Mouse (Mus musculus): Measurements from ENCODE around the gene U2af1l4. TPM values are rescaled to one million over a fixed set of nuclear protein-coding genes. Genes with fewer than 3 reads are reported as not detected.
A peak's percentile ranks its signal among the peaks of the same experiment; 100 is the strongest.

The U2af1l4 gene
- 10 to 100 TPM; 70.5 to 72.7 TPM for total RNA-seq (2021)

DNA sequence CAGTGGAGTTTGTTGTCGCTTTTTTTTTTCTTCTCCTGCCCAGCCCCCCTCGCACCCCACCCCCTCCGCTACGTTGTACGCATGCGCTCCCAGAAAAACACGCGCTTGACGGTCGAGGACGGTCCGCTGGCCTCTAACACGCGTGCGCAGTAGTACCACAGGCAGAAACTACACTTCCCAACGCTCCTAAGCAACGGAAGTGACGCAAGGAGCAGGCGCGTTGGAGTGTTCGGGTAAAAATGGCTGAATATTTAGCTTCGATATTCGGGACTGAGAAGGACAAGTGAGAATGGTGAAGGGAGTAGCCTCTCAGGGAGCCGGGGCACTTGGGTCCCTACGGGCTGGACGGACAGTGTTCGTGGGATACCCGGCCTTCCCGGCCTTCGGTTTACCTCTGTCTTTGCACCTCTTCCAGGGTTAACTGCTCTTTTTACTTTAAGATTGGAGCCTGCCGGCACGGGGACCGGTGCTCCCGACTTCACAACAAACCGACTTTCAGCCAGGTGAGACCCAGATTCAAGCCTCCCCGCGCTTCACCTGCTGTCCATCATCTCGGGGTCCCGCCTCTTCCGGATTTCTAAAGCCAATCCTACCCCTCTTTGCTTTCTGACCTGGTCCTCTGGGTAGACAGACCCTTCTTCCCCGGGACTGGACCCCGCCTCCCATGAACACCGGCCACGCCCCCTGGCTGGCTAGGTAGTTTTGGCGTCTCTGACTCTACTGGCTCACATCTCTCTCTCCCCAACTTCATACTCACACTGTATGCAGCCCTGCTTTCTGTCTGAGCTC is at the start of gene U2af1l4, which contains the start of the genes Gm49396 and Psenen:
U2af1l4 (plus strand) TSS at position 185 of the 789 bp plus-strand sequence.
Gm49396 (plus strand) TSS at position 228 of the 789 bp plus-strand sequence.
Psenen (minus strand) TSS at position 511 of the 789 bp plus-strand sequence.
- DNase-seq = peak; percentile 97

DNA sequence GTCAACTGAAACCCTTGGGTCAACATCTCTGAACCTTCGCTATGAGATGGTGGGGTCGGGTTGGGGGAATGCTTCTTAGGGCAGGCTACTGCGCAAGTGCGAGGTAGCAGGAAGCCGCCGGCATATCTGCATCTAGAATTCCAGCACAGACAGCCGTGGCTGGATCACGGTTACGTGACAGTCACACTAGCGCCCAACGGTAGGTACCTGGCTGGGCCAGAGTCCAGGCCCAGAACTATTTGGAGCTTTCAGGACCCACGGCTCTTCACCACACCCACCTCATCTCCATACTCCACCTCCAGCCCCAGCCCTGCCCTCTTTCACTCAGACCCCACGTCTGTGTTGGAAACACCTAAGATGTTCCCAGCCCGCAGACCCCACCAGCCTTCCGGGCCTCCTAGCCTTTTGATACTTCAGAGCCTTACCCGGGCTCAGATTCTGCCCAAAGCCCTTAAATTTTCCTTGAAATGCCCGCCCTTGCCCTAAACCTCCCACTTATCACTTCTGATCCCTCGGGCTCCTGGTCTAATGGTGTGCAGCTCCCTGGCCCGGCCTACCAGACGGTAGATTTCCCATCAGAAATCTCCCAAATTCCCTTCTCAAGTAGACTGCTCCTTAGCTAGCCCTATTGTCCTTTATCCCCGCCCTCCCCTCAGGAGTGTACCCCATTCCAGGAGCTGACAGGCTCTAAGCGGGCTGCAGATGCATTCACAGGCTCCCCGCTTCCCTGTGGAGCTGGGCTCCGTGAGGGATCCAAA is 47.9 kb upstream of the U2af1l4 start:
- DNase-seq = no peak

DNA sequence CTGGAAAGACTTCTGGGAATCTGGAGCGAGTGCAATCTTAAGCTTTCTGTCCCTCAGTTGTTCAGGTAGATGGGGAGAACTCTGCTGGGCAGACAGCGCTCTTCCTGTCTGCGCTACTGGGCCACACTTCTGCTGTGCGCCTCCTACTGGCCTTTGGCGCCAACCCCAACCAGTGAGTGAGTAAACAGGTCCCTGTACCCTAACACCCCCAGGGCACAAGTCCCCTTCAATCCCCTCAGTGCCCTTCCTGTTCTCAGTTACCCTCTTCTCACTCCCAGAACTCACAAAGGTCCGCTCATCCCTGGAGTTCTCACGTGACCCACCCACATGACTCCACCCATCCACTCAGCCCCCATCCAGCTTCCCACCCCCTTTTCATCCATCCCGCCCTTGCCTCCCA is 44.8 kb upstream of the U2af1l4 start:
- DNase-seq = no peak

DNA sequence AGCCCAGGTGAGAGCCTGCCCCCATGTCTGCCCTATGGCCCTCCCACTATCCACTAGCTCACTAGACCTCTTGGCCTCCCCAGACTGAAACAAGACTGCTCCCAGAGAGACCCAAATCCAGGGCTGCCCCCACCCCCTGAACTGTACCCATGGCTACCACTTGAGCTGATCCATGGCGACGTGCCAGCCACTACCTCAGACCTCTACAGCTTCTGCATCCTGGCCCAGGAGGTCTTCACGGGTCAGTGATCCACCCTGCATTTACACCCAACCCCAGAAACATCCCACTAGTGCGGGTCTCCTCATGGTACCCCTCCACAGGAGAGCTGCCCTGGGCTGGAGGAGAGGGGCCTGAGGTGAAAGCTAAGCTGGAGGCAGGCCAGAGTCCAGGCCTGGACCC is 42.7 kb upstream of the U2af1l4 start:
- no peak for DNase-seq

DNA sequence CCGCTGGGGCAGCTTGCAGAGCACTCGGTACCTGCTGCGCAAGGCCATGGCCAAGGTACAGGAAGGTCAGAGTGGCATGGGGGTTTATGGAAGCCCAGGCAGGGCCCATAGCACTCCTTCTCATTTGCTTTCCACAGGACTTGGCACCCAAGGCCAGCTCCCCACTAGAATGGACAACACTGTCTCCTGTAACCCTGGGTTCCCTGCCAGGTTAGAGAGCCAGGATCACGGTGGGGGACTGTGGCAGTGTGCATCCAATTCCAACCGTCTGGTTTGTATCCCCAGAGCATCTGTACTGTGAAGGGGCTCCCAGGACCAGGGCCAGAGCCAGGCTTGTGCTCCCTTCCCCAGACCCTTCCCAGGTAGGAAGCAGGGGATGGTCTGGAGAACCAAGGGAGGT is 42.2 kb upstream of the U2af1l4 start:
- DNase-seq = no peak

DNA sequence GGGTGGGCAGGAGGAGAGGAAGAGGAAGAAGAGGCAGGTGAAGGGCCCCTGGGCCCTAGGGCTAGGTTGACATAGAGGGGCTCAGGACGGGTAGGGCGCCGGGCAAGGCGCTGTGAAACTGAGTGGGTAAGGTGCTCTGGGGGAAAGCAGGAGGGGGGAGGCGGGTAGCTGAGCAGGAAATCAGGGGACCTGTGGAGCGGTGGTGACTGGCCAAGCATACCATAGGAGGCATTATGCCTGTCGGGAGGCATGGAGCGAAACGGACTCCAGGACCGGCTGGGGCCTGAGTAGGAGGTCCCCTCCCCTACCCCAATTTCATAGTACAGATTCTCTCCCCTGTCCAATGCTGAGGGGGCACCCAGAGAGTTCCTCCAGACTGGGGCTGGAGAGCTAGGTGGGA is 40.2 kb upstream of the U2af1l4 start:
- DNase-seq = no peak

DNA sequence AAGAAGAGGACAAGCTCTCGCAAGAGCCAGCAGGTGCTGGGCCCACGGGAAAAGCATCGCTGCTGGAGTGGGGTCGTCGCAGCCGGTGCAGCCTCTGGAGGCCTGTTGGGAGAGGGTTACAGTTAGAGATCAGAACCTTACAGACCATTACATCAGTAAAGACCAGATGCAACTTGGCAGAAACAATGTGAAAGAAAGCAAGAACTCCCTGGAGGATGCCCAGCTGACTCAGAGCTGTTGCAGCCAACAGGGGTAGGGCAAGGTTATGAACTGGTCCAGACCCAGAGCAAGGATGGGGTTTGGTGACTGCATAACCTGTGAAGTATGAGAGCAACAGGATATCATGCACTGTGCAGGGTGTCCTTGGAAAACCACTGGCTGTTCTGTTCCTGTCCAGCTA is 38.6 kb upstream of the U2af1l4 start:
- DNase-seq = no peak

DNA sequence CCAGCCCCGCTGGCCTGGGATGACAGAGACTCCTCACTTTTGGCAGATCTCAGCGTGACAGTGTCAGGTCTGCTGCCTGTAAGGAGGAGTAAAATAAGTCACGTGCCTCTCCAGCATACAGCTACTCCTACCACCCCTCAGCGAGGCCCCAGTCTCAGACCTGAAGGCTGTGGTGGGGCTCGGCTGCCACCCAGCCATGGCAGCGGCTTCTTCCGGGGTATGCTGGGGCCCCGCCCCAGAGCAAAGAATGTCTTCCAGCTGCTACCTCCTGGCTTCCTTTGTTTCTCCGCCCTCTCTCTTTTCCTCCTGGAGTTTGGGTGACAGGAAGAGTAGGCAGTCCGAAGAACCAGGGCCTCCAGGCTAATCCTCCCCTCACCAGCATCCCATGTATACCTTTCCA is 37.1 kb upstream of the U2af1l4 start:
- no peak for DNase-seq

DNA sequence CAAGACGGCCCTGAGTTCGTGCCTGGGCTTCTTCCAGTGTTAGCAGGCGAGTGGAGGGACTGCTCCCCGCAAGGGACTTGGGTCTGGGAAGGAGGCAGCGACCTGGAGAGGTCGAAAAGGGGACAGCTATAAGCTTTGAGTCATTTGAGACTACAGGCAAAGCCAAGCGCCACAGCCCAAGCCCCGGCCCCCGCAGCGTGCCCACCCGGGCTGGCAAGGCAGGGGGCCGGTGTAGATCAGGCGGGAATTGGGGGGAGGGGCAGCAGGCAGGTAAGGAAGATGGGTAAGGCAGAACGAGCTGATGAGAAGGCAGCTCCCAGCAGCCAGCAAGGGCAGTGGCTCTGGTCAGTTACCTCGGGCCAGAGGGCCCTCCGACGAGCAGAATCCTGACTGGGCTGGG is 36.7 kb upstream of the U2af1l4 start:
- DNase-seq = no peak

DNA sequence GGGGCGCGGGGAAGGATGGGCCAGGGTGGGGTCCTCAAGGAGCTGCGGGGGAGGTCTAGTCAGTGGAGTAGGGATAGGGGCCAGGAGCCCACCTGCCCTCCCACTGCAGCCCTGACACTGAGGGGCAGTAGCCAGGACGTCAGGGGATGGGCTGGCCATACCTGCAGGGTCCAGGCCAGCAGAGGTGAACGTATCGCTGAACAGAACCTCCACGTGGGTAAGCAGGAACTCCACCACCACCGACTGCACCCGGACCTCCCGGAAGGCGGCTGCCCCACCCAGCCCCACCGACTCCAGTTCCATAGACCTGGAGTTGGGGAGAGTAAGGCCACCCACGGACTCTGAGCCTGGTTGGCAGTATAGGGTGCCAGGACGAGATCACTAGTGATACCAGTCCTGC is 36.1 kb upstream of the U2af1l4 start:
- DNase-seq = no peak

DNA sequence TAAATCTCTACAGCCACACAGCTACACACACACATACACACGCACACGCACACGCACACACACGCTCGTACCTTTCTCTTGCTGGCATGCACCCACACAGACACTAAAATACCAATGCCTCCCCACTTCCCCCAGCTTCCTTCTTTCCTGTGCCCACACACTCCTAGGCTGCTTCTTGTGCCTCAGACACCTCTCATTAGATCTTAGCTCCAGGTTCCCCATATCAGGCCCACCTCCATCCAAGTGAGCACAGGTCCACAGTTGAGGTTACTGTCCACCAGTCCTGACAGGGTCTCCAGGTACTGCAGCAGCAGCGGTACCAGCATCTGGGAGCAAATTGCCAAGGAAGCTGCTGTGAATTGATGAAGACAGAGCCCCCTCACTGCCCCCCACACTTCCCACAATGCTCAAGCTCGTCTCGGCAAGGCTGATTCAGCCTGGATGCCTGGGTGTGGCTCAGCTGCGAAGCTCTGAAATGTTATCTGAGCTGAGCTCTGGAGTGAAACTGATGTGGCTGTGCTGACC is 31.7 kb upstream of the U2af1l4 start:
- DNase-seq = no peak

DNA sequence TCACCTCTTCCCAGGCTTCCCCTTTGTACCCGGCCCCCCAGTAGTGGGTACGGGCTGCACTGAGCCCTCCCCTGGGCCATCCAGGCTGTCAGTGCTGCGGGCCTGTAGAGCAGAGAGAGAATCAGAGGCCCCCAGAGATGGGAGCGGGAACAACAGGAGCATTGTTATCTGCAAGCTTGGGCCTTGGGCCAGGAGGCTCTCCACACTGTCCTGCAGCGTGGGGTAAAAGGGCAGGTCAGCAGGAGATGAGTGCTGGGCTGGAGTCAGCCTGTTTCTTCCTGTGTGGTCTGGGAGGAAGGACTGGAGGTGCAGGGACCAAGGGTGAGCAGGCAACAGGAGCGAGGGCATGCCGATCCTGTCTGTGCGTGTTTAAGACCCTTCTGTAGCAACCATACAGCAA is 30.2 kb upstream of the U2af1l4 start:
- DNase-seq = peak; percentile 70

DNA sequence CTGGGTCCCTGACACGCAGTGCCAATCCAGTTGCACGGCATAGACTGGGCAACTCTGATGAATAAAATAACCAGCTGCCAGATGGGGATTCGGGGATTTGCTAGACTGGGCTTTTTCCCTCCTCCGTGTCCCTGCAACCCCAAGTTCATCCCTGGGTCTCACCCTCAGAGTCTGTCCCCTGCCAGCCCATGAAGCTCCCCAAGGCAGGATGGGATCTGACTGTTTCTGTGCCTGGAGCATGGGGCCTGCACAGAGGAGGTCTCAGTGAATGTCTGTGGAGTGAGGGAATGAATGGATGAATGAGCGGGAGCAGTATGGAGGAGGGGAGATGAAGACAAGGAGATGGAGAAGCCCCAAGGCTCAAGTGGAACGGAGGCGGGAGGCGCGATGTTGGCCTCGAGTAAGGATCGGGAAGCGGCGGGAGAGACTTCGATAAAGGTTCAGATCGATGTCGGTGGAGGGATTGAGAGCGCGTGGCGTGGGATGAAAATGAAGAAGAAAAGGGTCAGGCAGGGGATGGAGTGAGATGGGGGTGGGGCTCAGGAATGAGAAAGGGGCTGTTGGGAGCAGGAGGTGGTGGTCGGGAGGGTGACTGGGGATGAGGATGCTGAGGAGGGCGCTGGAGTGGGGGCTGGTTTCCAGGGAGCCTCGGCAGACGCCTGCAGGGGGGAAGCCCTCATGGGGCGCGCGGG is 29.0 kb upstream of the U2af1l4 start:
- DNase-seq = no peak

DNA sequence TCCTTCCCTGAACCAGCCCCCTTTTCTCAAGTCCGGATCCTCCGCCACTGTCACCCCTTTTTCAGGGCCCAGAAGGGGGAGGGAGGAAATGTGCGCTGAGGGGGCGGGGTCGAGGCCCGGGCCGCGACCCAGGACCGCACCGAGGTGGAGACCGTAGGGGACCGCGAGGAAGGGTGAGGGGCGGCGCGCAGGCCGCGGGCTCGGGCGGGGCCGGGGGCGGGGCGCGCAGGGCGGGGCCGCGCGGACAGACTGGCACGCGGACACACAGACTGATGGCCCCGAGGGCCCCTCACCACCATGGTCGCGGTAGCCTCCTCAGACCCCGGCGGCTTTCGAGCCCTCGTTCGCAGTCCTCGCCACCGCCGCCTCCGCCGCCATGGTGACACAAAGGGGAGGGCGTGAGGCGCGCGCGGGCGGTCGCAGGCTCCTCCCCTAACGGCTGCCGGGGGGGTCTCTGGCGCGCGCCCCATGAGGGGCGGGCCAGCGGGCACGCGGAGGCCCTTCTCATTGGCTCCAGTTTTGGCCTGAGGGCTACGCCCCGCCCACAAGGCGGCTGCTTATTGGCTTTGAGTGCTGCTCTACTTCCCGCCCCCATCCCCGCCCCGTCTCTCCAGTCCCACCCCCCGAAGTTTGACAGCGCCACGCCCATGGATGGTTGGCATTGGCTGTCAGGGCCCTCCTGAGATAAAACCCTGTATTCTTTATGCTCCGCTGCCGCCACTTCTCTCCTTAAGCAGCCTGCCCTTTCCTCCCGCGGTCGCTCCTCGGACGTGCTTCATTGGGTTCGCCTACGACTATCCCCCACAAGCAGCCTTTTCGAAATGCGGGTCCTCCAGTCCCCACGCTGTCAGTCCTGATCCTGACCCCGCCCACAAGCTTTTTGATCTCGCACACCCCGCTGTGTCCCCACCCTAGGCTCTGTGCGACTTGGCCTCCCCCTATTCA is 28.2 kb upstream of the U2af1l4 start, which contains the start of gene Arhgap33:
Arhgap33 (minus strand) TSS at position 428 of the 945 bp plus-strand sequence.
- peak; percentile 97 for DNase-seq

DNA sequence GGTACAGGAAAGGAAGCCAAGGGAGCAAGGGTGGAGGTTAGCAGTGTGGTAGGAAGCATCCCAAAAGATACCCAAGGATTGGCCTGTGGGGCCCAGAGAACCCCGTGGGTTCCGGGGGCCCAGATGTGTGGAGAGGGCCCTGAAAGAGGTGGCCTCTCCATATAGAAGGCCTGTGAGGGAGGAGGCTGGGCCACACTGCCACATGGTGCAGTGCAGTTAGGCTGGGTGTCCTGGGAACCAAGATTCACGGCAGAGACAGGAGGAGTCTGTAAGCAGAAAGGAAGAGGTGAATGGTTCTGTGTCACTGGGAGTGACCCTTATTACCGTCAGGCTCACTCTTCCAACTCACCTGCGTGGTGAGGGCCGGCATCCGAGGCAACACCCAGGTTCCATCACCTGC is 22.5 kb upstream of the U2af1l4 start:
- DNase-seq = no peak

DNA sequence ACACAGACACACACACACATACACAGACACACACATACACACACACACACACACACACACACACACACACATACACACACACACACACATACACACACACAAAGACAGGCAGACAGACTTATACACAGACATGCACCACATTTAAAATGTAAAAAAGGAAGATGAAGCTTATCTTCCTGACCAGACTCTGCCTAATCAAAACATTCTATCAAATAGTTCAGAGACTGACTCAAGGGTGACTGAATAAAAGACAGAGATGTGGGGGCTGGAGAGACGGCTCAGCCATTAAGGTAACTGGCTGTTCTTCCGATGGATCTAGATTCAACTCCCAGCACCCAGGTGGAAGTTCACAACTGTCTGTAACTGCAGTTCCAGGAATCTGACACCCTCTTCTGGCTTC is 18.8 kb upstream of the U2af1l4 start:
- no peak for DNase-seq

DNA sequence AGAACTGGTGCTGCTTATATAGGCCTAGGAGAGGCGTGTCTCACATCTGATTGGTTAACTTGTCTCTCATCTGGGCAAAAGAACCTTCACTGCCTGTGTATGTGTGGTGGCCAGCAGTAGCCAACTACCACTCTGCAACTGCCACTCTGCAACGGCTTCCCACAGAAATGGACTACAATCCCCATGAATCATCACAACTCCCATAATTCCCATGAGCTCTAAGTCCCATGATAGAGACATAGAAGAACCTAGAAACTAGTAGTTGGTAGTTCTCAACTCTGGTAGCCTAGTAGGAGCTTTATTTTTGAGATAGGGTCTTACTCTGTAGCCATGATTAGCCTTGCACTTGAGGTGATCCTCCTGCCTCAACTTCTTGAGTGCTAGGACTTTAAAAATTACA is 13.2 kb upstream of the U2af1l4 start:
- DNase-seq = no peak

DNA sequence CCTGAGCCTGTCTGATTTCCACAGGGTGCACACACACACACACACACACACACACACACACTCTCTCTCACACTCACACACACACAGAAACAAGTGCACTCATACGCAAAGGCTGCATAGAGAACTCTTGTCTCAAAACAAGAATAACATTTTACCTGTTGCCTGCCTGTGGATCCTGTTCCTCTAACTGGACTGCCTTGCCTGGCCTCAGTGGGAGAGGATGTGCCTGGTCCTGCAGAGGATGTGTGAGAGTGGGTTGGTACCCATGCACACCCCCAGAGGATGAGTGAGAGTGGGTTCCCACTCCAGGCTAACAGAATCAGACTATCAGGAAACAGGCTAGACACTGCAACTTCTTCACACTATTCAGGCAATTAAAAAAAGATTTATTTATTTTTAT is 12.5 kb upstream of the U2af1l4 start:
- no peak for DNase-seq

DNA sequence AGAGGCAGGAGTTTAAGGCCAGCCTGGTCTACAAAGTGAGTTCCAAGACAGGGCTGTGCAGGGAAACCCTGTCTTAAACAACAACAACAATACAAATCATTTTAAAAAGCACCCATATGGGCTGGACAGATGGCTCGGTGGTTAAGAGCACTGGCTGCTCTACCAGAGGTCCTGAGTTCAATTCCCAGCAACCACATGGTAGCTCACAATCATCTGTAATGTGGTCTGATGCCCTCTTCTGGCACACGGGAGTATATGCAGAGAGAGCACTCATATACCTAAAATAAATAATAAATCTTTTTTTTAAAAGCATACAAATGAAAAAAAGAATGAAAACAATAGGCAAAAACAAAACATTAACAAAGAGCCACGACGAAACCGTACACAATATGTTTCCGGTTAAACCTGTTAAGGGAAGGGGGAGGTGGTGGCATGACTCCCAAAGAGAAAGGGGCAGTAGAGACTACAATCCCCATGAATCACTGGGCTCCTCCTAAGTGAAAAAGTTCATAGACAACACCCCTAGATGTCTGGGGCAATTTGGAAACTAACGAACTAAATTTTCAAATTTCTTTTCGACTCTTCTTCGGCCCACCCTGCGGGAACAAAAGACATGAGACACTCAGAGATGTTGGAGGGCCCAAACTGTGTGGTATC is 11.5 kb upstream of the U2af1l4 start:
- no peak for DNase-seq

DNA sequence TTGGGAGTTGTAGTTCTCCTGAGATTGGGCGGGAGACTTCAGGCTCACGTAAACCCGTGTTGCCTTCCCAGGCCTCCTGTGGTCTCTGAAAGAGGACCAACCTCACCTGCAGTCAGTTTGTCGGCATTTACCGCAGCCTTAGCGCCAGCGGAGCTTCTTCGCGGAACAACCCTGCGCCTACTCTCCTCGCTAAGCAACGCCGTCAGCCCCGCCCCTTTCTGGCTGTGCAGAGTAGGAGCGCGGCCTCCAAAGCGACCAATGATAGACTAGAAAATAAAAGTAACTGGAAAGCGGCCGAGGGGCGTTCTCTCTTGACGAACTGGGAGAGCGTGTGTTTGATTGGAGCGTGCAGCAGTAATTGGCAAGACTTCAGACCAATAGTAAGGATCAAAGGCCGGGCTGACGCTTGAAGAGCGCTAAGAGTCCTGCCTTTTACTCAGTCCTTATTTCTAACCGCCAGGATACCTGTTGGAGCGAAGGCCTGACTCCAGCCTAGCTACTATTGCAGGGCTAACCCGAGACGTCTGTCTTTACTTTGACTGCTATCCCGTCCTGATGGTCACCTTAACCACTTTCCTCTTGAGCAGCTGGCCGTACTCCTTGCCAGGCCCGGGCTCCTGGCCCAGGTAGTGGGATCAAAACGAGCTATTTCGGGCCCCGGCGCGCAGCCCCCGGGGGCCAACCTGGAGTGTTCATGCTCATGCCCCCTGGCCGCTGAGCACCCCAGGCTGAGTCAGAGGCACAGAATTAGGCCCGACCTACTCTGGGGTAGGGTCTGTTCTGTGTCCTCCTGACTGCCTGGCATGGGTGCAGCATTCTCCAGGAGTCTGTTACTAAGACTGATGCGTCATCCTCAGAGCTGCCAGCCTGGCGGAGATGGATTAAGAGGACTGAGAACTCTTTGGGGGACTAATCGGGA is 10.7 kb upstream of the U2af1l4 start, which contains the start of the genes Hspb6 and Proser3:
Hspb6 (plus strand) TSS at position 77 of the 919 bp plus-strand sequence.
Proser3 (minus strand) TSS at position 198 of the 919 bp plus-strand sequence.
- peak; percentile 97 for DNase-seq
